ENCODE assay signal across 10 mouse cellular contexts in genomic region chr6:115971273-115972060, GRCm38 (mm10). TPM values are rescaled to one million over a fixed set of nuclear protein-coding genes. Genes with fewer than 3 reads are reported as not detected.
A peak's percentile ranks its signal among the peaks of the same experiment; 100 is the strongest.
DNase-seq lines count a peak whose midpoint lies in the region; ATAC-seq and TF ChIP-seq lines count a peak whose summit lies in the region.
"Had no signal": no experiment of that assay in that cellular context is flagged by ENCODE, and none has a peak within 500 bp of the region (broad histone marks: within the 10 kb centered on the region; RNA-seq: fewer than 3 reads in every experiment).

No protein-coding gene starts in this region.

- no peak overlapping the region for H3K4me3 ChIP-seq in heart, embryonic 16.5 days (ENCODE audit: low read length)
- H3K4me3 ChIP-seq in heart, postnatal 0 days (ENCODE audit: low read depth, low read length), result no peak overlapping the region

- no peak overlapping the region for H3K4me2 ChIP-seq in heart, embryonic 16.5 days (ENCODE audit: low read depth, low read length)
- H3K4me2 ChIP-seq in heart, postnatal 0 days (ENCODE audit: low read depth, low read length), result no peak overlapping the region

- no peak for TF ChIP-seq EP300 in heart, postnatal 0 days (IDR thresholded peaks at IDR 0.05; ENCODE audit: low read depth)

- H3K27me3 ChIP-seq in heart, embryonic 16.5 days (ENCODE audit: control insufficient read depth, insufficient read depth, low read length), result no peaks in the 10 kb centered on the region
- H3K27me3 ChIP-seq in heart, postnatal 0 days (ENCODE audit: control insufficient read depth, insufficient read depth, low read length), result no peaks in the 10 kb centered on the region

- H3K4me1 ChIP-seq in heart, embryonic 16.5 days (ENCODE audit: control insufficient read depth, insufficient read depth, low read length), result peaks cover 27% of the 10 kb centered on the region
- peaks cover 14% of the 10 kb centered on the region for H3K4me1 ChIP-seq in heart, postnatal 0 days (ENCODE audit: control insufficient read depth, insufficient read depth)

- H3K9me3 ChIP-seq in heart, embryonic 16.5 days (replicated peaks; ENCODE audit: control insufficient read depth, low read length), result no peaks in the 10 kb centered on the region
- H3K9me3 ChIP-seq in heart, postnatal 0 days (replicated peaks; ENCODE audit: control insufficient read depth, low read length), result no peaks in the 10 kb centered on the region
- H3K9me3 ChIP-seq: G1E had no signal

- TF ChIP-seq CTCF in brain, embryonic 14.5 days (IDR thresholded peaks at IDR 0.05; ENCODE audit: borderline replicate concordance, extremely low read depth, insufficient read depth, insufficient read length), result no peak
- no peak for TF ChIP-seq CTCF in heart, postnatal 0 days (IDR thresholded peaks at IDR 0.05; ENCODE audit: low read depth)

- ATAC-seq in heart, embryonic 16.5 days (replicated peaks; ENCODE audit: extremely low read depth, insufficient read depth, low FRiP score), result 0 out of 2 replicates have a peak, but pooled peaks have one; percentile 11
- ATAC-seq in heart, postnatal 0 days (ENCODE audit: insufficient read depth, low read depth), result peak; percentile 39
- ATAC-seq: intestine, postnatal 0 days had no signal

- H3K27ac ChIP-seq in heart, embryonic 16.5 days (ENCODE audit: low read length), result peak overlapping the region; percentile 55
- H3K27ac ChIP-seq in heart, postnatal 0 days (ENCODE audit: low read depth), result peak overlapping the region; percentile 19; the same call in 1 of the 2 replicates

- no peaks in the 10 kb centered on the region for H3K36me3 ChIP-seq in heart, embryonic 16.5 days (ENCODE audit: control insufficient read depth, insufficient read depth)
- peaks cover 44% of the 10 kb centered on the region for H3K36me3 ChIP-seq in heart, postnatal 0 days (replicated peaks; ENCODE audit: control insufficient read depth, insufficient read depth, low read length)
- H3K36me3 ChIP-seq: G1E had no signal

- DNase-seq in heart, adult 8-10 months (ENCODE audit: low spot score), result no peak
- peak; percentile 78 for DNase-seq in brain, embryonic 14.5 days (ENCODE audit: low read depth)
- DNase-seq in heart, postnatal 0 days (ENCODE audit: low spot score), result no peak
- peak; percentile 66 to 78 for DNase-seq in lung, postnatal 4 days
- DNase-seq in adrenal gland, postnatal 25 days, result no peak
- DNase-seq in ovary, postnatal 10 days (ENCODE audit: low spot score), result no peak
- no peak for DNase-seq in layer of hippocampus, postnatal 14 days (ENCODE audit: low spot score in 2 of 2)

- H3K9ac ChIP-seq in heart, embryonic 16.5 days (ENCODE audit: low read length), result 0 out of 2 replicates have a peak overlapping the region, but pooled peaks have one; percentile 3
- no peak overlapping the region for H3K9ac ChIP-seq in heart, postnatal 0 days (replicated peaks; ENCODE audit: low read depth, low read length)

- TF ChIP-seq POLR2A in brain, embryonic 14.5 days (IDR thresholded peaks at IDR 0.05; ENCODE audit: borderline replicate concordance, extremely low read depth, insufficient read depth, insufficient read length, poor library complexity, severe bottlenecking), result no peak

- 37% methylated on average over 13 of the region's 13 CpGs for WGBS in heart, embryonic 16.5 days
- 29% methylated on average over 13 of the region's 13 CpGs for WGBS in heart, postnatal 0 days

RNA-seq across cellular contexts. Expression of gene Plxnd1, which starts 23.3 kb away (rescaled TPM):
- 46.0 and 49.6 TPM in 2 replicates for polyA plus RNA-seq in heart, embryonic 16.5 days (2015; fragmentation: Nextera tagmentation; extraction: Ambion mirVana)
- 10 to 100 TPM; 43.8 to 75.7 (median 63.5) TPM for total RNA-seq in heart, adult 8-10 months (2022)
- polyA plus RNA-seq in brain, embryonic 14.5 days (2012; rRNA removed), result 34.7 and 38.5 TPM in 2 replicates
- total RNA-seq in heart, postnatal 0 days (2014; rRNA removed; ENCODE audit: low replicate concordance), result 82.4 and 166 TPM in 2 replicates
- polyA plus RNA-seq in heart, postnatal 0 days (2015; fragmentation: Nextera tagmentation; extraction: Ambion mirVana), result 28.1 and 37.7 TPM in 2 replicates
- total RNA-seq in adrenal gland, postnatal 25 days (2021), result 170 and 214 TPM in 2 replicates
- 10 to 100 TPM; 40.9 to 47.9 TPM for total RNA-seq in layer of hippocampus, postnatal 14 days (2021)

RNA-seq across cellular contexts. Expression of gene H1foo, which starts 26.7 kb away (rescaled TPM):
- polyA plus RNA-seq in heart, embryonic 16.5 days (2015; fragmentation: Nextera tagmentation; extraction: Ambion mirVana), result not detected in 2 replicates
- not detected for total RNA-seq in heart, adult 8-10 months (2022)
- polyA plus RNA-seq in brain, embryonic 14.5 days (2012; rRNA removed), result not detected in 2 replicates
- total RNA-seq in heart, postnatal 0 days (2014; rRNA removed; ENCODE audit: low replicate concordance), result not detected in 2 replicates
- not detected in 2 replicates for polyA plus RNA-seq in heart, postnatal 0 days (2015; fragmentation: Nextera tagmentation; extraction: Ambion mirVana)
- not detected in 2 replicates for total RNA-seq in adrenal gland, postnatal 25 days (2021)
- not detected for total RNA-seq in layer of hippocampus, postnatal 14 days (2021)
- total RNA-seq: G1E had no signal
- polyA plus RNA-seq: G1E; intestine, postnatal 0 days had no signal

RNA-seq across cellular contexts. Expression of gene Rho, which starts 39.9 kb away (rescaled TPM):
- polyA plus RNA-seq in heart, embryonic 16.5 days (2015; fragmentation: Nextera tagmentation; extraction: Ambion mirVana), result 0.16 TPM in 1 of 2 replicates, not detected in the other
- total RNA-seq in heart, adult 8-10 months (2022), result not detected
- polyA plus RNA-seq in brain, embryonic 14.5 days (2012; rRNA removed), result 1.9 and 2.1 TPM in 2 replicates
- 1.3 TPM in 1 of 2 replicates, not detected in the other for total RNA-seq in heart, postnatal 0 days (2014; rRNA removed; ENCODE audit: low replicate concordance)
- polyA plus RNA-seq in heart, postnatal 0 days (2015; fragmentation: Nextera tagmentation; extraction: Ambion mirVana), result 0.04 TPM in 1 of 2 replicates, not detected in the other
- total RNA-seq in adrenal gland, postnatal 25 days (2021), result 0.94 and 1.9 TPM in 2 replicates
- under 1 TPM; 0.41 to 0.48 TPM for total RNA-seq in layer of hippocampus, postnatal 14 days (2021)
- polyA plus RNA-seq: G1E had no signal

Comparison
In these comparisons a context has a peak if more than half of its experiments do, and no peak if none do; other contexts are left out.
1. DNase-seq: peak in brain, embryonic 14.5 days (single experiment) and lung, postnatal 4 days (2 of 2); none in heart, adult 8-10 months (single experiment), heart, postnatal 0 days (single experiment), adrenal gland, postnatal 25 days (single experiment), ovary, postnatal 10 days (single experiment) and layer of hippocampus, postnatal 14 days (0 of 2).